Mouse (Mus musculus) lung, adult 10 weeks (tissue): ENCODE data around the gene Gm21739. TPM values are rescaled to one million over a fixed set of nuclear protein-coding genes. Genes with fewer than 3 reads are reported as not detected.

ENCODE experiments used
- polyA plus RNA-seq: library from polyadenylated mRNA; stranded (reverse); fragments of 350-450 nt; fragmentation: Illumina TruSeq; extraction: RNeasy Lipid Tissue Mini Kit (QIAGEN cat#74804); gene quantifications from one replicate; pipeline ENCODE4 v1.2.3, GENCODE M21; 2014; ENCODE audit warnings: low read depth, low replicate concordance; ENCODE audit not compliant: insufficient read depth

Gm21739 gene
- not detected for polyA plus RNA-seq

DNA sequence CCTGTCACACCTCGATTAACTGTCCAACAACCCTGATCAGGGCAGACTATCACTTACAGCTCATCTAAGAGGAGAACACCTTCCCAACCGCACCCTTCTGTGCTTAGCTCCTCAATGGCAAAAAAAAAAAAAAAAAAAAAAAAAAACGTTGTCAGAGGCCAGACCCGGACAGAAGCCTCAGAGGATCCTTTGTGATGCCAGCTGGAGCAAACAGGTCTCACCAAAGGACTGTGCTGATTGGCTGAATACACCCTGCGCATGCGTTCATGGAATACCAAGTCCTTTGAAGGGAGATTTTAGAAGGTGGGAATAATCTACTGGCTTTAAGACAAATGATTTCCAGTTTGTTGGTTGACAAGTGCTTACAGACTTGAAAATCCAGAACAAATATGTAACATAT lies at the start of gene Gm21739:
Gene Gm21739 (minus strand): TSS at position 101 of the 400 bp plus-strand sequence.

